Mouse (Mus musculus): ENCODE data around the gene Lyz2. TPM values are rescaled to one million over a fixed set of nuclear protein-coding genes. Genes with fewer than 3 reads are reported as not detected.

Gene Lyz2
- polyA plus RNA-seq (2014; fragmentation: Nextera tagmentation; extraction: Ambion mirVana) = 65.0 and 75.3 TPM in 2 replicates

- Histone ChIP-seq H3K4me2 (peak within 1 kb of the TSS; percentile 11; the same call in 1 of the 2 replicates), H3K9ac (ENCODE audit: low read depth, low read length) (no peak within 1 kb of the TSS), H3K4me3 (ENCODE audit: low read depth, low read length) (no peak within 1 kb of the TSS), H3K27me3 (ENCODE audit: control insufficient read depth, insufficient read depth, low read length) (peaks cover 6% of the 10 kb centered on the region; the same call in 1 of the 2 replicates), H3K27ac (ENCODE audit: low read depth, low read length) (no peak within 1 kb of the TSS), H3K4me1 (ENCODE audit: control insufficient read depth, insufficient read depth, low read length) (peaks cover 10% of the 10 kb centered on the region), H3K9me3 (replicated peaks; ENCODE audit: control insufficient read depth, low read length) (no peaks in the 10 kb centered on the region), H3K36me3 (ENCODE audit: control insufficient read depth, insufficient read depth, low read length) (no peaks in the 10 kb centered on the region)
- no peak for ATAC-seq (replicated peaks; ENCODE audit: insufficient number of reproducible peaks, low FRiP score, low TSS enrichment)
- WGBS (ENCODE audit: insufficient replicate concordance) = 34% methylated on average over 4 of the region's 4 CpGs
Observed at GRCm38 (mm10) chr10:117282049-117282448, at the start of gene Lyz2. TSS of gene Lyz2 (minus strand) at chr10:117282321.

- no peak overlapping the region for H3K4me2 ChIP-seq
- H3K36me3 ChIP-seq (ENCODE audit: control insufficient read depth, insufficient read depth, low read length) = no peaks in the 10 kb centered on the region
- H3K27ac ChIP-seq (ENCODE audit: low read depth, low read length) = no peak overlapping the region
- WGBS (ENCODE audit: insufficient replicate concordance) = 73% methylated on average over 5 of the region's 5 CpGs
- no peak overlapping the region for H3K9ac ChIP-seq (ENCODE audit: low read depth, low read length)
- no peak for ATAC-seq (replicated peaks; ENCODE audit: insufficient number of reproducible peaks, low FRiP score, low TSS enrichment)
- no peak overlapping the region for H3K4me3 ChIP-seq (ENCODE audit: low read depth, low read length)
- H3K9me3 ChIP-seq (replicated peaks; ENCODE audit: control insufficient read depth, low read length) = no peaks in the 10 kb centered on the region
- H3K27me3 ChIP-seq (ENCODE audit: control insufficient read depth, insufficient read depth, low read length) = no peaks in the 10 kb centered on the region
- no peaks in the 10 kb centered on the region for H3K4me1 ChIP-seq (ENCODE audit: control insufficient read depth, insufficient read depth, low read length)
Observed at GRCm38 (mm10) chr10:117330521-117330920, 48.4 kb upstream of the Lyz2 start.

GRCm38 (mm10) chr10:117323782-117324181, 41.7 kb upstream of the Lyz2 start:
- Histone ChIP-seq H3K27me3 (ENCODE audit: control insufficient read depth, insufficient read depth, low read length) (no peaks in the 10 kb centered on the region), H3K4me1 (ENCODE audit: control insufficient read depth, insufficient read depth, low read length) (no peaks in the 10 kb centered on the region), H3K9ac (ENCODE audit: low read depth, low read length) (no peak overlapping the region), H3K4me2 (no peak overlapping the region), H3K27ac (ENCODE audit: low read depth, low read length) (no peak overlapping the region), H3K36me3 (ENCODE audit: control insufficient read depth, insufficient read depth, low read length) (no peaks in the 10 kb centered on the region), H3K4me3 (ENCODE audit: low read depth, low read length) (no peak overlapping the region), H3K9me3 (replicated peaks; ENCODE audit: control insufficient read depth, low read length) (no peaks in the 10 kb centered on the region)
- ATAC-seq (replicated peaks; ENCODE audit: insufficient number of reproducible peaks, low FRiP score, low TSS enrichment) = no peak
- WGBS (ENCODE audit: insufficient replicate concordance) = 84% methylated on average over 7 of the region's 7 CpGs

- no peaks in the 10 kb centered on the region for H3K36me3 ChIP-seq (ENCODE audit: control insufficient read depth, insufficient read depth, low read length)
- WGBS (ENCODE audit: insufficient replicate concordance) = 87% methylated on average over 5 of the region's 5 CpGs
- no peak overlapping the region for H3K27ac ChIP-seq (ENCODE audit: low read depth, low read length)
- H3K4me1 ChIP-seq (ENCODE audit: control insufficient read depth, insufficient read depth, low read length) = no peaks in the 10 kb centered on the region
- H3K4me2 ChIP-seq = no peak overlapping the region
- no peaks in the 10 kb centered on the region for H3K27me3 ChIP-seq (ENCODE audit: control insufficient read depth, insufficient read depth, low read length)
- no peak overlapping the region for H3K4me3 ChIP-seq (ENCODE audit: low read depth, low read length)
- no peak for ATAC-seq (replicated peaks; ENCODE audit: insufficient number of reproducible peaks, low FRiP score, low TSS enrichment)
- H3K9ac ChIP-seq (ENCODE audit: low read depth, low read length) = no peak overlapping the region
- H3K9me3 ChIP-seq (replicated peaks; ENCODE audit: control insufficient read depth, low read length) = no peaks in the 10 kb centered on the region
Observed at GRCm38 (mm10) chr10:117322630-117323029, 40.5 kb upstream of the Lyz2 start.

- no peak overlapping the region for H3K27ac ChIP-seq (ENCODE audit: low read depth, low read length)
- H3K9me3 ChIP-seq (replicated peaks; ENCODE audit: control insufficient read depth, low read length) = no peaks in the 10 kb centered on the region
- no peak overlapping the region for H3K4me3 ChIP-seq (ENCODE audit: low read depth, low read length)
- H3K4me2 ChIP-seq = no peak overlapping the region
- H3K4me1 ChIP-seq (ENCODE audit: control insufficient read depth, insufficient read depth, low read length) = no peaks in the 10 kb centered on the region
- H3K9ac ChIP-seq (ENCODE audit: low read depth, low read length) = no peak overlapping the region
- 0 out of 2 replicates have a peak, but pooled peaks cover 3% of the 10 kb centered on the region for H3K27me3 ChIP-seq (ENCODE audit: control insufficient read depth, insufficient read depth, low read length)
- 79% methylated on average over 3 of the region's 3 CpGs for WGBS (ENCODE audit: insufficient replicate concordance)
- H3K36me3 ChIP-seq (ENCODE audit: control insufficient read depth, insufficient read depth, low read length) = no peaks in the 10 kb centered on the region
- ATAC-seq (replicated peaks; ENCODE audit: insufficient number of reproducible peaks, low FRiP score, low TSS enrichment) = no peak
Observed at GRCm38 (mm10) chr10:117320571-117320981, 38.5 kb upstream of the Lyz2 start.

GRCm38 (mm10) chr10:117316391-117316790, 34.3 kb upstream of the Lyz2 start:
- Histone ChIP-seq H3K9ac (ENCODE audit: low read depth, low read length) (no peak overlapping the region), H3K27ac (ENCODE audit: low read depth, low read length) (no peak overlapping the region), H3K4me3 (ENCODE audit: low read depth, low read length) (no peak overlapping the region), H3K9me3 (replicated peaks; ENCODE audit: control insufficient read depth, low read length) (no peaks in the 10 kb centered on the region), H3K27me3 (ENCODE audit: control insufficient read depth, insufficient read depth, low read length) (0 out of 2 replicates have a peak, but pooled peaks cover 3% of the 10 kb centered on the region), H3K36me3 (ENCODE audit: control insufficient read depth, insufficient read depth, low read length) (no peaks in the 10 kb centered on the region), H3K4me2 (no peak overlapping the region), H3K4me1 (ENCODE audit: control insufficient read depth, insufficient read depth, low read length) (no peaks in the 10 kb centered on the region)
- no peak; the same call in 1 of the 2 replicates for ATAC-seq (replicated peaks; ENCODE audit: insufficient number of reproducible peaks, low FRiP score, low TSS enrichment)
- WGBS (ENCODE audit: insufficient replicate concordance) = 84% methylated on average over 11 of the region's 11 CpGs

GRCm38 (mm10) chr10:117313133-117313532, 31.0 kb upstream of the Lyz2 start:
- 83% methylated on average over 2 of the region's 2 CpGs for WGBS (ENCODE audit: insufficient replicate concordance)
- H3K4me3 ChIP-seq (ENCODE audit: low read depth, low read length) = no peak overlapping the region
- H3K4me2 ChIP-seq = no peak overlapping the region
- no peaks in the 10 kb centered on the region for H3K9me3 ChIP-seq (replicated peaks; ENCODE audit: control insufficient read depth, low read length)
- 0 out of 2 replicates have a peak, but pooled peaks cover 3% of the 10 kb centered on the region for H3K27me3 ChIP-seq (ENCODE audit: control insufficient read depth, insufficient read depth, low read length)
- no peak overlapping the region for H3K27ac ChIP-seq (ENCODE audit: low read depth, low read length)
- ATAC-seq (replicated peaks; ENCODE audit: insufficient number of reproducible peaks, low FRiP score, low TSS enrichment) = no peak
- no peaks in the 10 kb centered on the region for H3K4me1 ChIP-seq (ENCODE audit: control insufficient read depth, insufficient read depth, low read length)
- no peak overlapping the region for H3K9ac ChIP-seq (ENCODE audit: low read depth, low read length)
- no peaks in the 10 kb centered on the region for H3K36me3 ChIP-seq (ENCODE audit: control insufficient read depth, insufficient read depth, low read length)

GRCm38 (mm10) chr10:117312168-117312567, 30.0 kb upstream of the Lyz2 start:
- H3K4me2 ChIP-seq = no peak overlapping the region
- no peaks in the 10 kb centered on the region for H3K36me3 ChIP-seq (ENCODE audit: control insufficient read depth, insufficient read depth, low read length)
- H3K9ac ChIP-seq (ENCODE audit: low read depth, low read length) = no peak overlapping the region
- WGBS (ENCODE audit: insufficient replicate concordance) = 72% methylated on average over 8 of the region's 8 CpGs
- H3K9me3 ChIP-seq (replicated peaks; ENCODE audit: control insufficient read depth, low read length) = no peaks in the 10 kb centered on the region
- H3K27ac ChIP-seq (ENCODE audit: low read depth, low read length) = no peak overlapping the region
- no peaks in the 10 kb centered on the region for H3K4me1 ChIP-seq (ENCODE audit: control insufficient read depth, insufficient read depth, low read length)
- H3K4me3 ChIP-seq (ENCODE audit: low read depth, low read length) = no peak overlapping the region
- no peak for ATAC-seq (replicated peaks; ENCODE audit: insufficient number of reproducible peaks, low FRiP score, low TSS enrichment)
- H3K27me3 ChIP-seq (ENCODE audit: control insufficient read depth, insufficient read depth, low read length) = 0 out of 2 replicates have a peak, but pooled peaks cover 3% of the 10 kb centered on the region

- H3K4me3 ChIP-seq (ENCODE audit: low read depth, low read length) = no peak overlapping the region
Observed at GRCm38 (mm10) chr10:117304371-117304770, 22.2 kb upstream of the Lyz2 start.

More at GRCm38 (mm10) chr10:117304371-117304770, 22.2 kb upstream of the Lyz2 start:
- Histone ChIP-seq H3K4me2 (no peak overlapping the region), H3K4me1 (ENCODE audit: control insufficient read depth, insufficient read depth, low read length) (no peaks in the 10 kb centered on the region), H3K27ac (ENCODE audit: low read depth, low read length) (no peak overlapping the region), H3K9me3 (replicated peaks; ENCODE audit: control insufficient read depth, low read length) (no peaks in the 10 kb centered on the region), H3K27me3 (ENCODE audit: control insufficient read depth, insufficient read depth, low read length) (no peaks in the 10 kb centered on the region), H3K36me3 (ENCODE audit: control insufficient read depth, insufficient read depth, low read length) (no peaks in the 10 kb centered on the region), H3K9ac (ENCODE audit: low read depth, low read length) (no peak overlapping the region)
- no peak for ATAC-seq (replicated peaks; ENCODE audit: insufficient number of reproducible peaks, low FRiP score, low TSS enrichment)
- WGBS (ENCODE audit: insufficient replicate concordance) = 80% methylated on average over 5 of the region's 5 CpGs

Data from heart, embryonic 11.5 days (tissue).